Mouse (Mus musculus): Measurements from ENCODE around the gene Smim15. TPM values are rescaled to one million over a fixed set of nuclear protein-coding genes. Genes with fewer than 3 reads are reported as not detected.

Smim15 gene
- total RNA-seq, 2 experiments from 2014 or later = 27.8 to 30.0 TPM

GRCm38 (mm10) chr13:108060286-108060885, 16.1 kb downstream of the Smim15 start:
- intact Hi-C loops (cut with DNase I) = no loop called here

DNA sequence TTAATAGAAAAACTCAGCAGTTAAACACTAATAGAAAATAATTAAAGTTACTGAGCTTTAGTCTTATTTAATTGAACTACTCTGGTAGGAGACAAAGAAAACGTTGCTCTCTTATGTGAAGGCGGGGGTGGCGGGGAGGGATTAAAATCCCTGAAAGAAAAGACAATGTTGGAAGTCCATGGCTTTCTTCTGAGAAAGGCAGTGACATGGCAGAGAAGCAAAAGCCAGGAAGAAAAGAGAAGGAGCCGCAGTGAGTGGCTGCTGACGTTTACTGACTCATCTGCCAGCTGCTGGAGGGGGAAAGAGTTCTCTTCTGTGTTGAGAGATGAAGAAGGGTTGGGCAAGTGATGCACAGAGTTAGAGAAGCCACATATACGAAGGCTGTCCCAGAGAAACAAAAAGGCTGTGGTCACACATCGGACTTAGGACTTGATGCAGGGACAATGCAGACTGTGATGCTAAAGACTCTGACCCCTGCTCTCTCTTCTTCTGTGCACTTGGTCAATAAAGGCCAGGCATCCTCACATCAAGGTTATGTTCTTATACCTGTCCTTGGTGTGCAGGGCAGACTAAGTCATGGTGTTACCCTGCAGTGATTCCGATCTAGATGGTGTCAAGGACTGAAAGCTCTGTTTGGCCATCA, 16.8 kb downstream of the Smim15 start:
- intact Hi-C loops (cut with DNase I) = no loop called here
- peak in 1 of 2 experiments; percentile 18 for DNase-seq

More at GRCm38 (mm10) chr13:108060286-108060885, 16.1 kb downstream of the Smim15 start:
- no peak for DNase-seq

GRCm38 (mm10) chr13:108062900-108063299, 18.7 kb downstream of the Smim15 start:
- DNase-seq = no peak
- intact Hi-C loops (cut with DNase I) = no loop called here

DNA sequence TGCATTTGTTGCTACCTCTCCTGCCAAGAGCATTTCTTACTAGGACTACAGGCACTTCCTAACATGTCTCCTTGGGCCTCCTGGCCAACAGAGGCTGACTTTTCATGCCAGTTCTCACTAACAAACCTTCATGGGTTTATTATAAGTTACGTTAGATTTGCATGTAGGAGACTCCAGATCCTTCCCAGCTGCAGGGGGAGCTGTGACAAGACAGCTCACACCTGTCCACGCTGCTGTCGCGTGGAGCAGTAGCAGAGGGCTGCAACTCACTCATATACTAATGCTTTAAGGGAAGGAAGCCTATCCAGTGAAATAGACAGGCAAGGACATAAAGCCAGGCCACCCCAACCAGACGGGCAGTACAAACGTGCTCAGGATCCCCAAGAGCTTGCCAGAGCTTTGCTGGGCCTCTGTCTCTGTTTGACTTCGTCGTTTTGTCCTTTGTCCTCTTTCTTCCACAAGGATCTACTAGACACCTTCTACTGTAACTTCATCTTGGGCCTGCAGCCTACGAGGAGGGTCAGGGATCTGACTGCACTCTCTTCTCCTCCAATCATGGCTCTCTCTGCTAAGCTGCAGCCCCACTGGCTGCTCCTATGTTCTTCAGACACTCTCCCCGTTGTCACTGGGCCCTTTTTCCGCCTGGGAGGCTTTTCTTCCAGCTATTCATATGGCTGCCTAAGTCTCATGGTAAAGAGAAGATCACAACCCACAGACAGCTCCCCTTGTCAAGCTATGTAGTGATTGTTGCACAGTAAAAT, 19.3 kb downstream of the Smim15 start:
- no peak for DNase-seq
- intact Hi-C loops (cut with DNase I) = no loop called here

DNA sequence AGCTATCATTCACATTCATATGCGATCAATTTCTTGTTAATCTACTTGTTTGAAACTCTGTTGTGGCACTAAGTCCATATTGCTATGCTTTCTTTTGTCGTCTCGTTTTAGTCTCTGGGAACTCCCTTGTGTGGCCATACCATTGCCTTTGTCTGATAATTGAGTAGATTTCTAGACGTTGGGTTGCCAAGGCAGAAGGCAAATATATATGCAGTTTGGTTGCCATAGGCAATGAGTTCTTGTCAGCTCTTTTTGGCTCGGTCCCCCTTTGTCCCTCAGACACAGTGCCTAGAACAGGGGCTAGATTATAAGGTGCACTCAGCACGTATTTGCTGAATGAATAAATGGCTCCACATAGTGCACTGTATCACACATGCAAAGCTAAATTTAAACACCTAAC, 20.1 kb downstream of the Smim15 start:
- intact Hi-C loops (cut with DNase I) = no loop called here
- no peak for DNase-seq

DNA sequence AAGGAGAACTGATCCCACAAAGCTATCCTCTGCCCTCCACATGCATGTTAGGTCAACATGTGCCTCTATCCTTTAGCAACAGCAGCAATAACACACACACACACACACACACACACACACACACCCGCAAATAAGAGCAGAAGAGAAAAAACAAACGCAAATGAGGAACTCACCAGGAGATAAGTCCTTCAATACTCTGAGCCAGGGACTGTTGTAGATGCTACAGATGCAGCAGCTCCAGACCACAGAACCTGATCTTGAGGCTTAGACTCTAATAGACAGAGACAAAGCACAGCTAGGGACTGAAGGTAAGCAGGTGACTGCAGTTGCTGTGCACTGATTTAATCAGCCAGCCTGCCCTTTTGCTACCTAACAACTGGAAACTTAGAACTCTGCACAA, 21.8 kb downstream of the Smim15 start:
- no peak for DNase-seq
- intact Hi-C loops (cut with DNase I) = no loop called here

DNA sequence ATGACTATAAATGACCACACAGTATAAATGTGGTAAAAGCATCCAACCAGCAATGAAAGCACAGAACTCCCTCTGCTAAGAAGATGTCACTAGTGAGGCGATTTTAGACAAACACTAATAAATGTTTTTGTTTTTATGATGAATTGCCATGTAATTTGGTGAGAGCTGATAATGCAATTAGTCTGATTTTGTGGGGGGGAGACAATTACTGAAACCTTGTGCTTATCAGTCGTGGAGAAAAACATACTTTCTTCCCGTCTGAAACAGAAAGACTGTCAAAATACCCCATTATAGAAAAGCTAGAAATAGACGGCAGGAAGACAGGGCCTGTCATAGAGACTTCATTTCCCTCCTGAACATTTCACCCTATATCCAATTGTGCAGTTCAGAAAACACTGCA, 24.9 kb downstream of the Smim15 start:
- no peak for DNase-seq
- intact Hi-C loops (cut with DNase I) = no loop called here

DNA sequence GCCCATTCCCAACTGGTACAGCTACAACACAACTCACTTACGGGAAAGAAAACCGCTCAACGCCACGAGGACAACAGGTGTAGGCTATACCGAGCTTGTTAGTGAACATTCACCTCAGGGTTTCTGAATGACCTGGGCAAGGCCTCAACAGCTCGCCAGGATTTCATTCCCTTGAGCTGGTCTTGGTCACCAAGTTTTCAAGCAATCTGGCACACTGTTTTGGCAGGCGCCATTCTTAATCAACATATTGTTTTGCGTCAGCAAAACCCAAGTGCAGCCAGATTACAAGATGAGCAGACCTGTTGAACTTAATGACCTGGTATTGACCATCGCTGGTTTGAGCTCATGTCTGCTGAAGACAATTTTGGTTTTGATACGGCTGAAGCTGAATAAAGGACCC, 25.9 kb downstream of the Smim15 start:
- intact Hi-C loops (cut with DNase I) = no loop called here
- no peak for DNase-seq

DNA sequence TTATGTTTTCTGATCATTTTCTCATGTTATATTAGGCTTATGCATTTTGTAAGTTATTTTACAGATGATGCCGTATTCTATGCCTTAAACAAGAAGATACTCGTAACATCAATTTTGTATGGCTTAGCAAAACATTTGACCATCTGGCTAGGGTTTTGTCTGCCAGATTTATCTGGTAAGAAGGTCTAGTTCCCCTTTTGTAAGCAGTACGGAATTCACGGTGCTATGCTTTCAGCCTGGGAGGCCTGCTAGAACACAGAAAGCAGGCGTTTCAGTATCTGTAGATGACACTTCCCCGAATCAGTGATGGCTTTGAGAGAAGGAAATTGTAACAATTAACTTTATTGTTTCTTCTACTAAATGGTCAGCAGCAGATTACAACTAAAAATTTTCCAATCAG, 33.2 kb downstream of the Smim15 start:
- no peak for DNase-seq
- intact Hi-C loops (cut with DNase I) = no loop called here

DNA sequence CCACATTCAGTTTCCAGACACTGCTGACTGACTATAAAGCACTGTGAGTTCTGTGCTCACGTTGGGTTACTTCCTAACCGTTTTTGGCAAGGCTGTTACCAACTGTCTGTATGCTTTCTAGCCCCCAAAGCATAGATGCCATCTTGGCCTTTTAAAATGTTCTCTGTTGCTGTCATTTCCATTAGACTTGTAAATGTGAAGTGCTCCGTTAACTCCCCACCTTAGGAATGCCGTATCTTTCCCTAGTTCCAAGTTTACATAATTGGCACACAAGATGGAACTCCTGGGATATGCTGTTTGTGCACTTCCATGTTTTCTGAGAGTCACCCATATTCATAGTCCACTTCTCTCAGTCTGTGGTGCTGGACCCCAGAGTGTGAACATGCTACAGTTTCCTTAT, 33.7 kb downstream of the Smim15 start:
- DNase-seq = no peak
- intact Hi-C loops (cut with DNase I) = no loop called here

- intact Hi-C loops (cut with DNase I) = no loop called here
- no peak for DNase-seq
Observed at GRCm38 (mm10) chr13:108084086-108084485, 39.8 kb downstream of the Smim15 start.

DNA sequence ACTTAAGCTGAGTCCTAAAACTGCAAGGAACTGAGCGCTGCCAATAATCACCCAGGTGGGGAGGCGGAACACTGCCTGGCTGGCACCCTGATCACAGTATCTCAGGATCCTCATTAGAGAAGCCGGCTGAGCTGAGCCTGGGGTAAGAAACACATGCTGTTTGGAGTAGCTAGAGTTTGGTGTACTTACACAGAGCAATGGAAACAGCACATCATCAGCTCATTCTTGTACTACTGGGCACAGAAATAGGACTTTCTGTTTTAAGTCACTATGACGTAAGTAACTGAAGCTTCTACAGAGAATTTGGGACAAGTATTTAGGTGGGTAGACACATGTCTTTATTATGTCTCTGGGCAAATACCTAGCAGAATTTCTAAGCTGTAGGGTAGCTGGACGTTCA, 41.8 kb downstream of the Smim15 start:
- DNase-seq = no peak
- intact Hi-C loops (cut with DNase I) = no loop called here

GRCm38 (mm10) chr13:108086724-108087123, 42.5 kb downstream of the Smim15 start:
- intact Hi-C loops (cut with DNase I) = no loop called here

GRCm38 (mm10) chr13:108092290-108092689, 48.0 kb downstream of the Smim15 start:
- intact Hi-C loops (cut with DNase I) = no loop called here
- no peak for DNase-seq

More at GRCm38 (mm10) chr13:108086724-108087123, 42.5 kb downstream of the Smim15 start:
- no peak for DNase-seq

DNA sequence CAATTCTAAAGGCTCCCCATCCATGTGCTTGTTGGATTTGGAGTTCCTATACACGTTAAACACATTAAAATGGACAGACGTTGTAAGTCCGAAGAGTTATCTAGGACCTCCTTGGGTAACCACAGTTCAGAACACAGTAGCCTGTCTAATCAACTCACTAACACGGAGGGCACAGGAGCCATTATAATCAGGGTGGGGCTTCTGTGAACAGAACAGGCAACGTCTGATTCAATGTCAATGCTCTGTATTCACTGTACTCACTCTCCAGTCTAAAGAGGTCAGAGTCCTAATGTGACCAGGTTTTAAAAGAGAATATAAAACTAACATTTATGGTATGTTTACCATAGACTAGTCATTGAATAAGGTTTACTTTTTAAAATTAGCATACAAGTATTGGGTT, 50.4 kb downstream of the Smim15 start:
- intact Hi-C loops (cut with DNase I) = no loop called here
- no peak for DNase-seq

DNA sequence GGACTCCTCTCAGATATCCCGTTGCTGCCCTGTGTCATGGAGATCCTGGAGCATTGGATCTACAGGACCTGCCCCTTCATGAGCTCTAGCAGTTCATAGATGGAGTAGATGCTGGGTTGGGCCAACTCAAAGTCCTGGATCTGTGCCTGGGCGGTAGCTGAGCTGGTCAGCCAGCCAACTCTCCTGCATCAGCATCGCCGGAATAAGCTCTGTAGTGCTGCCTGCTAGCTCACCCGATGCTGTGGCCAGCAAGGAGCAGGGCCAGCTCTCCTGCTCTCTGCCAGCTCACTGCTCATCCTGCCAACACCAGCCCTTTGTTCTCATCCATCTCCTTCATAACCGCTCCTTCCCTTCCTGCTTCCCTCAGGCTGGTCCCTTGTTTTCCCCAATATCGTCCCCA, 51.4 kb downstream of the Smim15 start:
- intact Hi-C loops (cut with DNase I) = no loop called here
- DNase-seq = peak; percentile 38 to 59

- intact Hi-C loops (cut with DNase I) = no loop called here
- peak in 1 of 2 experiments; percentile 7 for DNase-seq
Observed at GRCm38 (mm10) chr13:108096446-108096845, 52.2 kb downstream of the Smim15 start.

Other genes starting within 250 kb of the Smim15 start
- 10 to 100 TPM; 24.2 to 25.1 TPM for gene Ndufaf2, start 114.2 kb downstream of the Smim15 start, total RNA-seq (2021)
- 10 to 100 TPM; 12.9 to 15.2 TPM for gene Ercc8, start 114.3 kb downstream of the Smim15 start, total RNA-seq (2021)
- gene Elovl7, start 170.0 kb downstream of the Smim15 start, total RNA-seq (2021) = under 1 TPM; 0.41 to 0.50 TPM